Mouse (Mus musculus) cerebellum, adult 2 months (tissue): ENCODE measurements at regions not wholly inside any gene's neighbourhood (a gene's known extent, or its start where the extent isn't known, plus 50 kb on each side); places are given as distances from the start of the nearest gene placed in this dataset.

Experiments used
- DNase-seq, 2 experiments: peaks; one replicate each; pipeline ENCODE4 v3.0.0; 2021
- H3K27ac ChIP-seq: fragments of 200-500 bp; 2 replicates; pipeline ENCODE4 v1.5.1; 2012; ENCODE audit warnings: low read length, control low read depth, inconsistent platforms; ENCODE audit not compliant: insufficient read depth
- H3K27me3 ChIP-seq: fragments of 200-500 bp; 2 replicates; pipeline ENCODE4 v1.6.1; 2012; ENCODE audit warnings: inconsistent platforms, mild to moderate bottlenecking, low read length, moderate library complexity; ENCODE audit not compliant: control insufficient read depth, insufficient read depth
- H3K4me1 ChIP-seq: fragments of 200-500 bp; 2 replicates; pipeline ENCODE4 v1.6.1; 2011; ENCODE audit warnings: low read length; ENCODE audit not compliant: control insufficient read depth, insufficient read depth
- H3K4me3 ChIP-seq: fragments of 200-500 bp; replicated peaks from 2 replicates; pipeline ENCODE3; 2011; ENCODE audit warnings: mild to moderate bottlenecking, low read depth, low read length, control low read depth; ENCODE audit not compliant: insufficient read depth
- CTCF ChIP-seq: fragments of 200-500 bp; IDR thresholded peaks from 2 replicates; pipeline ENCODE4 v1.5.1; 2011; ENCODE audit warnings: low read depth, mild to moderate bottlenecking, control low read depth, low read length, moderate library complexity, borderline replicate concordance; ENCODE audit not compliant: insufficient read depth
- POLR2A ChIP-seq: fragments of 200-500 bp; IDR thresholded peaks from 2 replicates; pipeline ENCODE4 v1.6.1; 2011; ENCODE audit warnings: low read length, control low read depth, borderline replicate concordance; ENCODE audit not compliant: insufficient read depth
- WGBS: fragments of 180-500 bp; shearing (Covaris S2); methylation state at CpG from one replicate; pipeline ENCODE4 v1.1.7; 2018; 5-methylcytosine and 5-hydroxymethylcytosine counted together

DNA sequence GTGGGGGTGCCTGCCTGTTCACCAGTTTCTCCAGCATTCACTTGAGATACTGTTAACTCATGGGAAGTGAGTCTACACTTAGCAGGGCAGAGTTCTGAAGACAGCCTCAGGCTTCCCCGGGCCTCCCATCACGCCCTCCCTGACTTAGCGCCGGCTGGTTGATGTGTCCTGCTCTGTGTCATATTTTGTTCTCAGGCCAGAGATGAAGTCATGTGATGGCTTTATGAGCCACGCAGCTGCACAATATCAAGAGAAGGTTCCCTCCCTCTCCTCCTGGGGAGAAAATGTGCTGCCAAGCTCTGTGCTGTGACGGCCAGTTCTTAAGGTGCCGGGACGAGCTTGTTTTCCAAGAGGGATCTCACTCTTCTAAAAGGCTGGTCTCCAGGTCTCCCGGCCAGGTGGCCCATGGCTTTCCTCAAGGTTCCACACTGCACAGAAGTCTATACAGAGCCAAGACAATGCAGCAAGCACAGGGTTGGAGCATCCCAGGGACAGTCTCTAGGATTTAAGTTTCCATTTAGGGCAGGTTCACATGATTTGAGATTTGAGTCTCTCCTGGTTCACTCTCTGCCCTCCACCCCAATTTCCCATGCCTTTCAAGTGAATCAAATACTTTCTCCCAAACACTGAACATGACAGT lies 126.2 kb downstream of the Spata18 start:
- WGBS = 26% methylated on average over 9 of the region's 9 CpGs
- Histone ChIP-seq H3K27me3 (no peaks in the 10 kb centered on the region), H3K4me1 (no peaks in the 10 kb centered on the region), H3K4me3 (no peak overlapping the region), H3K27ac (0 out of 2 replicates have a peak overlapping the region, but pooled peaks have one; percentile 3)
- TF ChIP-seq POLR2A = no peak
- TF ChIP-seq CTCF = no peak
- DNase-seq = peak in 1 of 2 experiments; percentile 3

DNA sequence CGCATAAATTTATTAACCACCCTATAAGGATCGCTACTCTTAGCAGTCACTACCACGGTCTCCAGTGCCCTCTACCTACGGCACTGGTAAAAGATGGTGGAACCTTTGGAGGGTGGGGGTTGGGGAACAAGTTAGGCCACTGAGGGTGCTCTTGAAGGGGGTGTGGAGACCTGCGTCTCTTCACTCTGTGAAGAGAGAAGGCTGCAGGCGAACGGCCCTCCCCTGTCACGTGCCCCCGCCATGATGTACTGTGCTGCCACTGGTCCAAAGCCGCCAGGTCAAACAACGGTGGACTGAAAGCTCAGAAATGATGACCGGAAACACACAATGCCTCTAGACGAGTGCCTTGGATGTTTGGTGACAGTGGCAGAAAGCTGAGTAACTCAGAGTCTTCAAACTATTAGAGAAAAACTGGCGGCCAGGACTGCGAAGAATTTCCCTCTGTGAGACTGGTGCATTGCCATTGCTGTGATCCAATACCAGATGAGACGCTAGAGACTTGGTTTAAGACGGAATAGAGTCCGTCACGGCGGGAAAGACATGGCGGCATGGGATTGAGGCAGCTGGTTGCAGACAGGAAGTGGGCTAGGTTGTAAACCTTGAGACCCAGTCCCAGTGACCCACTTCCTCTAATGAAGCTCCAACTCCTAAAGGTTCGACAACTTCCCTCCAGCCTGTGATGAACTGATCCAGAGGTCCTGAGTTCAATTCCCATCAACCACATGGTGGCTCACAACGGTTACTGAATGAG lies 130.2 kb downstream of the Spata18 start:
- DNase-seq = no peak
- Histone ChIP-seq H3K4me1 (no peaks in the 10 kb centered on the region), H3K4me3 (no peak overlapping the region), H3K27me3 (no peaks in the 10 kb centered on the region), H3K27ac (no peak overlapping the region)
- 94% methylated on average over 23 of the region's 23 CpGs for WGBS
- TF ChIP-seq POLR2A = no peak
- TF ChIP-seq CTCF = no peak

DNA sequence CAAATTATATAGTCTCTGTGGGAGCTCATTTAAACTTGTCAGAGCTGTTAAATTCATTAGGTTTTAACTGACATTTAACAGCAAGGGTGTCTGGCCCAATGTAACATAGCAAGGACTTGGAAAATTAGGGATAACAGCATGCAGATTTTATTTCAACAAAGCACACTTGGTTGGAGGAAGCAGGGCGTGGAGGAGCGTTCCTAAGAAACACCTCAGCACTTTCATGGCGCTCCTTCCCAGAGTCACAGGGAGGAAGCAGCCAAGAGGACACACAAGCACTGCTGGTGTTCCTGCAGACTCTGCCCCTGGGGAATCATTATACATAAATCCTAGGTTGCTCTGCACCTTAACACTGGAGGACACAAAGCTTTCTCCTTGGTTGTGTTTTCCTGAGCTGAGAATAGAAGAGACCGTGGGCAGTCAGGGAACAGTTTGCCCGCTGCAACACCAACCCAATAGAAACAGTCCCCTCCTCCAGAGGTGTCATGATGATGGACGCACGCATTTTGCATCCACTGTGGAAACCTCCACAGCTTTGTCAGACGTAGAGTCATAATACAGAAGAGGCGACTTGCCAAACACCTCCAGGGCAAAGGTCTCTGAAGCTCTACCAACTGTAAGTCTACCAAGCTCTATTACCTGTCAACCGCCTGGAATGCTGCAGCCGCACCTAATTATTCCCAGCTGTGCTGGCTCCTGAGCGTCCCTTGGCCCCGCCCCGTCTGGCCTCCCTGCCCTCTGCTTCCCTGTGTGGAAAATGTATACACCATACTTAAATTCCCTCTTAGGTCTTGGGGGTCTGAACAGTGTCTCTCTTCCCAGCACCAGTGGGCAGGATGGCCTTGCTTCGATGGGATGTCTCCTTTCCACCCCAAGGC lies 131.3 kb downstream of the Spata18 start:
- WGBS = 79% methylated on average over 15 of the region's 15 CpGs
- Histone ChIP-seq H3K4me1 (no peaks in the 10 kb centered on the region), H3K27me3 (no peaks in the 10 kb centered on the region), H3K27ac (no peak overlapping the region), H3K4me3 (no peak overlapping the region)
- DNase-seq = no peak
- TF ChIP-seq CTCF (no peak), POLR2A (no peak)

DNA sequence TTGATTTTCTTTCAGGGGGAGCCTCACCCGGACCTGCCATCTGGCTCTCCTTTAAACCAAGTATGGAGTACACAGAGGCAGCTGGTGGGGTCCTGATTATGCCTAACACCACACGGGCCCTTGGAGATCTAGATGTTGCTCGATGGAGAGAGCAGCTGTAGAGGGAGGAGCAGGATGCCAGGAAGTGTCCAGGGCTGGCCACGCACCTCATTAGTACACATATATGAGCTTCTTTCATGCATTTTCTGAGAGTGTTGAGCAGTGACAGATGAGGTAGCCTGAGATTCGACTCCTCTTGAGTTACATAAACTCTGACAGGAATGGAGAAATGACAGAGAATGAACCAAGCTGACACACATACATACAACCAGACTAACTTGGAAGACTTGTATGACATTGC lies 136.1 kb downstream of the Spata18 start:
- TF ChIP-seq CTCF (no peak), POLR2A (no peak)
- 26% methylated on average over 5 of the region's 5 CpGs for WGBS
- no peak for DNase-seq
- no peak overlapping the region for H3K4me3 ChIP-seq
- H3K27ac ChIP-seq = no peak overlapping the region
- no peaks in the 10 kb centered on the region for H3K4me1 ChIP-seq
- H3K27me3 ChIP-seq = no peaks in the 10 kb centered on the region

DNA sequence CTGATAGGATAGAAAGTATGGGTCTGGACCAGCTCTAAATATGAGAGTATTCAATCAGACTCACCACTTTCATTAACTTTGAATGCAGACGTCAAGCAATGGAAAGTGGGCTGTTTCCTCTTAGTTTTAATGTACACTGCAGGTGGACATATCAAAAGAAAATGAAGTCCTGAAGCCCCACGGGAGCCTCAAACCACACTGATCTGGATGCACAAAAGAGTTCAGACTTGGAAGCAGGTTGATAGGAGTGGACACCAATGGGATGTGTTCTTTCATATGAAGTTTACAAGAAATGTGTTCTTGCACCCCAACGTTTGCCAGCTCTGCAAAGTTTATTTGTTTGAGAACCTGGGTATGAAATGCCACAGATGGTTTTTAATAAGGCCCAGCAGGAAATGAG lies 141.0 kb downstream of the Spata18 start:
- TF ChIP-seq POLR2A (no peak), CTCF (no peak)
- WGBS = 80% methylated on average over 3 of the region's 3 CpGs
- no peak overlapping the region for H3K4me3 ChIP-seq
- no peaks in the 10 kb centered on the region for H3K27me3 ChIP-seq
- H3K27ac ChIP-seq = no peak overlapping the region
- H3K4me1 ChIP-seq = no peaks in the 10 kb centered on the region
- no peak for DNase-seq

DNA sequence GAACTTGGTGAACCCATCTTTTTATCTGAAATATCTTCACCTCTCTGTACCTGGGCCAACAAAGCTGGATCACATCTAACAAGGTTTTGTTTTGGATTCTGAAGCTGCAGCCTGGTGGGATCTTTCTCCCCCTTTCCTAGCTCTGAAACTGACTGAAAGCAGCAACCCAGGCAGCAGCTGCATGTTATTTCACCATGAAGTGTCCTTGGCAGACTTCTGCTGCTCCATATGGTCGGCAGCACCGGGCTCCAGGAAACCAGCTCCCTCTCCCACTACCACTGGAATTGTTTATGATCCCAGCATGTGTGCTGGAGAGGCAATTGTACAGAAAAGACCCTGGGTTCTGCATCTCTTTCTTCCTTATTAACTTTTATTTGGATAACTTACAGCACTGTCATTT lies 145.0 kb downstream of the Spata18 start:
- 15% methylated on average over 2 of the region's 2 CpGs for WGBS
- TF ChIP-seq POLR2A (no peak), CTCF (no peak)
- Histone ChIP-seq H3K27me3 (no peaks in the 10 kb centered on the region), H3K27ac (no peak overlapping the region), H3K4me1 (no peaks in the 10 kb centered on the region), H3K4me3 (no peak overlapping the region)
- DNase-seq = no peak

DNA sequence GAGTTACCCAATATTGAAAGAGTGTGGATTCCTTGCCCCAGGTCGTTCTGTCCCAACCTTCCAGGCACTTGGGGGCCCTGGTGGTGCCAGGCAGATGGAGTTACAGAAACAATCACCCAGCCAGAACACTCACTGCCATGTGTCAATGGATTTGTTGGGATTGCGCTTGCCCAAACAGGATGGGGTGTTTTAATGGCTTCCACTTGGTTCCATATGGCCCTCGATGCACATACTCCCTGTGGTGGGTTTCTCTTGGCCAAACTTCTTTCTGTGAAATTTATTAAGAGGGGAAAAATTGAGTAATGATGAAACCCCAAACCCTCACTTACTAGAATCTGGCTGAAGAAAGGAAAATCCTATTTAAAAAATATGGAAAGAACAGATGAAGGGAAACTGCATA lies 146.8 kb downstream of the Spata18 start:
- DNase-seq = no peak
- 30% methylated on average over 3 of the region's 3 CpGs for WGBS
- Histone ChIP-seq H3K27me3 (no peaks in the 10 kb centered on the region), H3K4me1 (no peaks in the 10 kb centered on the region), H3K27ac (no peak overlapping the region), H3K4me3 (no peak overlapping the region)
- no peak for TF ChIP-seq CTCF
- no peak for TF ChIP-seq POLR2A

DNA sequence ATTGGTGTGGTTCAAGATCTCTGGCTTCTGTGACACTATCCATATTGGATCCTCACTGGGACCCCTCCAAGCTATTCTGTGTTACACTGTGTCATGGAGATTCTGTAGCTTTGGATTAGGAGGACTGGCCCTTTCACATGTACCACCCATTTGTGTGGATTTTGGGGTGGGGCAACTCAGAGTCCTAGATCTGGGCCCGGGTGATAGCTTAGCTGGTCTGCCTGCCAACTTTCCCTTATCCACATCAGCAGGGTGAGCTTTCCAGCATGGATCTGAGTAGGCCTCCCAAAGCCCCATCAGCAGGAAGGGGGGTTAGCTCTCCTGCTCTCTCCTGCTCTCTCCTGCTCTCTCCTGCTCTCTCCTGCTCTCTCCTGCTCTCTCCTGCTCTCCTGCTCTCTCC lies 152.3 kb downstream of the Spata18 start:
- H3K27me3 ChIP-seq = no peaks in the 10 kb centered on the region
- H3K4me1 ChIP-seq = no peaks in the 10 kb centered on the region
- no peak overlapping the region for H3K4me3 ChIP-seq
- no peak for DNase-seq
- H3K27ac ChIP-seq = no peak overlapping the region
- TF ChIP-seq POLR2A (no peak), CTCF (no peak)
- 53% methylated on average over 1 of the region's 1 CpGs for WGBS
